ENCODE assay signal across 9 mouse cellular contexts in the genomic region with DNA sequence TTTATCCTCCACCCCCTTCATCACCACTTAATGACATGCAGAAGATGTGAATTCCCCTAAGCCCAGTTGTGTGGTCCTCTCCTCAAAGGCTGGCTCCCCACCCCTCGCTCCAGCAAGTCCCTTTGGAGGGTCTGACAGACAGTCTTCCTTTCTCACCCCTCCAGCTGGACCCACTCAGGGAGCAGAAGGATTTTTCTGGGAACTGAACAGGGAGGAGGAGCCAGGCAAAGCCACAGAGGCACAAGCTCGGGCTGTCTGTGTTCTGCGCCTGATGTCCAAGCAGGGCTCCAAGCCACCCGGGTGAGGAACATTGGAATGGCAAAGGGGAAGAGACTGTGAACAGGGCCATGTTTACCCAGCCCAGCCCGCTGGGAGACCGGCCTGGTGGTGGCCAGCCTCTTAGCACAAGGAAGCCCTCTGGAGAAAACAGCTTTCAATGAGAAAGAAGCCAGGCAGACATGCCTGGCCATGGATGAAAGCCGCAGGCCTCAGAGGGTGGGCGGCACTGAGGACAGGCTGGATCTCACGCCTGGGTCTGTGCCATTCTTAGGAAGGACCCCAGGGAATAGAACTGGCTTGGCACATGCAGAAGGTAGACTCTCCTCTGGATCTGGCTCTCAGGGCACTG.
DNase-seq lines count a peak whose midpoint lies in the region; ATAC-seq and TF ChIP-seq lines count a peak whose summit lies in the region.
"Had no signal": no experiment of that assay in that cellular context is flagged by ENCODE, and none has a peak within 500 bp of the region (broad histone marks: within the 10 kb centered on the region; RNA-seq: fewer than 3 reads in every experiment).

No protein-coding gene starts in this region.

- peak; percentile 30 for ATAC-seq in heart, embryonic 16.5 days (replicated peaks; ENCODE audit: extremely low read depth, insufficient read depth, low FRiP score)
- ATAC-seq in lung, embryonic 15.5 days (ENCODE audit: borderline replicate concordance, extremely low read depth, low FRiP score, low TSS enrichment), result peak; percentile 91
- ATAC-seq in liver, embryonic 12.5 days, result no peak

- 0 out of 2 replicates have a peak overlapping the region, but pooled peaks have one; percentile 20 for H3K4me3 ChIP-seq in E14TG2a.4 (replicated peaks; ENCODE audit: low read length)
- no peak overlapping the region for H3K4me3 ChIP-seq in heart, embryonic 16.5 days (ENCODE audit: low read length)
- no peak overlapping the region for H3K4me3 ChIP-seq in lung, embryonic 15.5 days
- H3K4me3 ChIP-seq in liver, embryonic 12.5 days, result no peak overlapping the region
- H3K4me3 ChIP-seq: neural tube, embryonic 12.5 days had no signal

- H3K4me1 ChIP-seq in E14TG2a.4 (replicated peaks; ENCODE audit: low read depth, low read length), result peaks cover 8% of the 10 kb centered on the region; the same call in 1 of the 2 replicates
- no peaks in the 10 kb centered on the region for H3K4me1 ChIP-seq in heart, embryonic 16.5 days (ENCODE audit: control insufficient read depth, insufficient read depth, low read length)
- H3K4me1 ChIP-seq in lung, embryonic 15.5 days, result peaks cover 11% of the 10 kb centered on the region
- H3K4me1 ChIP-seq in liver, embryonic 12.5 days, result no peaks in the 10 kb centered on the region

- H3K27ac ChIP-seq in heart, embryonic 16.5 days (ENCODE audit: low read length), result no peak overlapping the region
- H3K27ac ChIP-seq in lung, embryonic 15.5 days, result peak overlapping the region; percentile 88
- H3K27ac ChIP-seq in liver, embryonic 12.5 days, result no peak overlapping the region
- H3K27ac ChIP-seq: neural tube, embryonic 12.5 days had no signal

- H3K36me3 ChIP-seq in E14TG2a.4 (ENCODE audit: insufficient read depth, low read length), result no peaks in the 10 kb centered on the region
- no peaks in the 10 kb centered on the region for H3K36me3 ChIP-seq in heart, embryonic 16.5 days (ENCODE audit: control insufficient read depth, insufficient read depth)
- H3K36me3 ChIP-seq in lung, embryonic 15.5 days, result no peaks in the 10 kb centered on the region
- no peaks in the 10 kb centered on the region for H3K36me3 ChIP-seq in liver, embryonic 12.5 days
- H3K36me3 ChIP-seq: neural tube, embryonic 12.5 days had no signal

- 0 out of 2 replicates have a peak, but pooled peaks cover 3% of the 10 kb centered on the region for H3K9me3 ChIP-seq in E14TG2a.4 (ENCODE audit: low read length)
- no peaks in the 10 kb centered on the region for H3K9me3 ChIP-seq in heart, embryonic 16.5 days (replicated peaks; ENCODE audit: control insufficient read depth, low read length)
- H3K9me3 ChIP-seq in lung, embryonic 15.5 days, result no peaks in the 10 kb centered on the region
- no peaks in the 10 kb centered on the region for H3K9me3 ChIP-seq in liver, embryonic 12.5 days (replicated peaks)
- H3K9me3 ChIP-seq: neural tube, embryonic 12.5 days had no signal

- DNase-seq in embryo, embryonic 11 days, result peak; percentile 25
- DNase-seq in embryo, embryonic 9.5 days (ENCODE audit: extremely low spot score), result no peak
- no peak for DNase-seq in urinary bladder, postnatal 25 days (ENCODE audit: low spot score)
- no peak for DNase-seq in spleen, postnatal 36 days (ENCODE audit: low spot score in 2 of 2)

- H3K9ac ChIP-seq in heart, embryonic 16.5 days (ENCODE audit: low read length), result no peak overlapping the region
- no peak overlapping the region for H3K9ac ChIP-seq in lung, embryonic 15.5 days
- H3K9ac ChIP-seq in liver, embryonic 12.5 days, result no peak overlapping the region
- H3K9ac ChIP-seq: neural tube, embryonic 12.5 days had no signal

- no peak overlapping the region for H3K4me2 ChIP-seq in heart, embryonic 16.5 days (ENCODE audit: low read depth, low read length)
- no peak overlapping the region for H3K4me2 ChIP-seq in lung, embryonic 15.5 days
- H3K4me2 ChIP-seq in liver, embryonic 12.5 days, result no peak overlapping the region
- H3K4me2 ChIP-seq: neural tube, embryonic 12.5 days had no signal

- no peak for TF ChIP-seq CTCF in E14TG2a.4 (conservative IDR thresholded peaks at IDR 0.05; ENCODE audit: low read length)

- H3K27me3 ChIP-seq in E14TG2a.4 (ENCODE audit: insufficient read depth, low read length), result peaks cover 19% of the 10 kb centered on the region
- H3K27me3 ChIP-seq in heart, embryonic 16.5 days (ENCODE audit: control insufficient read depth, insufficient read depth, low read length), result no peaks in the 10 kb centered on the region; the same call in 1 of the 2 replicates
- no peaks in the 10 kb centered on the region for H3K27me3 ChIP-seq in lung, embryonic 15.5 days
- H3K27me3 ChIP-seq in liver, embryonic 12.5 days (replicated peaks), result no peaks in the 10 kb centered on the region
- H3K27me3 ChIP-seq: neural tube, embryonic 12.5 days had no signal

- WGBS in heart, embryonic 16.5 days, result 24% methylated on average over 9 of the region's 9 CpGs
- WGBS in lung, embryonic 15.5 days, result 15% methylated on average over 9 of the region's 9 CpGs
- 24% methylated on average over 9 of the region's 9 CpGs for WGBS in liver, embryonic 12.5 days (ENCODE audit: insufficient replicate concordance)
